Mouse (Mus musculus) heart, embryonic 15.5 days (tissue): ENCODE data around the gene Orc3. TPM values are rescaled to one million over a fixed set of nuclear protein-coding genes. Genes with fewer than 3 reads are reported as not detected.
"Not testable (repeated sequence)": the region's sequence is repeated elsewhere in the genome, so short reads cannot be mapped to it uniquely, and the experiment has no call there.

ENCODE experiments used
- ATAC-seq: fragments of 200-750 bp; cut with Nextera tagmentation; replicated peaks from 2 replicates; pipeline ENCODE4 v1.8.0; 2017; ENCODE audit warnings: low read depth, moderate TSS enrichment; ENCODE audit not compliant: insufficient number of reproducible peaks, insufficient read depth, low FRiP score
- H3K27ac ChIP-seq: fragments of 300-500 bp; sonication (generic); 2 replicates; pipeline ENCODE4 v1.5.1; 2015; ENCODE audit warnings: mild to moderate bottlenecking, inconsistent platforms
- H3K27me3 ChIP-seq: fragments of 300-500 bp; sonication (generic); 2 replicates; pipeline ENCODE4 v1.6.1; 2015; ENCODE audit warnings: inconsistent platforms
- H3K36me3 ChIP-seq: fragments of 300-500 bp; sonication (generic); 2 replicates; pipeline ENCODE4 v1.6.1; 2015; ENCODE audit warnings: mild to moderate bottlenecking, inconsistent platforms
- H3K4me1 ChIP-seq: fragments of 300-500 bp; sonication (generic); replicated peaks from 2 replicates; pipeline ENCODE4 v1.6.1; 2015; ENCODE audit warnings: inconsistent platforms
- H3K4me2 ChIP-seq: fragments of 300-500 bp; sonication (generic); 2 replicates; pipeline ENCODE4 v1.6.1; 2015; ENCODE audit warnings: inconsistent platforms, mild to moderate bottlenecking, moderate library complexity
- H3K4me3 ChIP-seq: fragments of 300-500 bp; sonication (generic); 2 replicates; pipeline ENCODE4 v1.5.1; 2015; ENCODE audit warnings: mild to moderate bottlenecking, inconsistent platforms
- H3K9ac ChIP-seq: fragments of 300-500 bp; sonication (generic); 2 replicates; pipeline ENCODE4 v1.6.1; 2015; ENCODE audit warnings: mild to moderate bottlenecking, inconsistent platforms
- H3K9me3 ChIP-seq: fragments of 300-500 bp; sonication (generic); replicated peaks from 2 replicates; pipeline ENCODE4 v1.6.1; 2016; ENCODE audit warnings: inconsistent platforms
- WGBS: fragments of 180-500 bp; shearing (Covaris S2); methylation state at CpG from one replicate; pipeline ENCODE4 v1.1.7; 2015; ENCODE audit warnings: mixed read lengths; 5-methylcytosine and 5-hydroxymethylcytosine counted together
- polyA plus RNA-seq: library from polyadenylated mRNA; unstranded; fragments of >200 nt; fragmentation: Nextera tagmentation; extraction: Ambion mirVana; gene quantifications from 2 replicates; pipeline ENCODE4 v1.2.1, GENCODE M21; 2015

Orc3 gene
- polyA plus RNA-seq, 1 experiment from 2014 or later: 58.0 TPM

DNA sequence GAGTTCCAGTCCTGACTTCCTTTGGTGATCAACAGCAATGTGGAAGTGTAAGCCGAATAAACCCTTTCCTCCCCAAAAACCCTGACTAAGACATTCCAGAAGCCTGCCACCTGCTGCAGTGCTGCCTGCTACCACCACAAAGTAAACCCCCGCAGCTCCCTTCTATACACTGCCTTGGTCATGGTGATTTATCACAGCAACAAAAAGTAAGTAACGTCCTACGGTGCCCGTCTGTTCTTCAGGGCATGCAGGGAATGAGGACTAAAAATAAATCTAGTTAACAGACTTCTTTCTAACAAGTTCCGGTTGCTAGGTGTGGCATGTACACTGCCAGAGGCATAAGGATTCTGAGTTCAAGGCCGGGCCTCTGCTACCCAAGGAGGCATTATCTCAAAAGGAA, 32.8 kb downstream of the Orc3 start:
- Histone ChIP-seq H3K36me3 (peaks cover 61% of the 10 kb centered on the region), H3K9me3 (no peaks in the 10 kb centered on the region), H3K27ac (peak overlapping the region; percentile 34; the same call in 1 of the 2 replicates), H3K9ac (no peak overlapping the region), H3K4me3 (no peak overlapping the region), H3K4me1 (peaks cover 15% of the 10 kb centered on the region), H3K27me3 (no peaks in the 10 kb centered on the region), H3K4me2 (no peak overlapping the region)
- 45% methylated on average over 7 of the region's 7 CpGs for WGBS
- no peak for ATAC-seq

- peaks cover 15% of the 10 kb centered on the region for H3K4me1 ChIP-seq
- 76% methylated on average over 1 of the region's 1 CpGs for WGBS
- ATAC-seq, H3K27me3 ChIP-seq, H3K9me3 ChIP-seq, H3K9ac ChIP-seq, H3K4me2 ChIP-seq, H3K4me3 ChIP-seq: not testable (repeated sequence)
- H3K27ac ChIP-seq: 0 out of 2 replicates have a peak overlapping the region, but pooled peaks have one; percentile 34
- H3K36me3 ChIP-seq: peaks cover 66% of the 10 kb centered on the region
These were observed 33.3 kb downstream of the Orc3 start for GRCm38 (mm10) chr4:34581489-34581888.

DNA sequence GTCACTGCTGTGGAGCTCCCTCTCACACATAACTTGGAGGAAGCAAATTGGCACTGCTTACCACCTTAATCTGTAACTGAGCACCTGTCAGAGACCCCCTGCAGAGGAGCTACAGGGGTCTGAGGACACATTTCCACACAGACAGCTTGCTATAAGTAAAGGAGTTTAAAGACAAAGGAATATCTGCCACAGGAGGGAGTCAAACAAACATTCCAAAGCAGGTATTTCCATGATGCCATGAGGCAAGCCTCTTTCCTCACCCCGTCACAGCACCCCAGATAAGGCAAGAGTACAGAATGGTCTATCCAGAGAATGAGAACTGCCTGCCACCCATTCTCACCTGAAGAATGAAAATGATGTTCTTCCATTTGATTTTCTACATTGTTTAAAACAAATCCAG, 35.5 kb downstream of the Orc3 start:
- ATAC-seq: no peak
- H3K27me3 ChIP-seq: no peaks in the 10 kb centered on the region
- no peak overlapping the region for H3K4me2 ChIP-seq
- 28% methylated on average over 1 of the region's 1 CpGs for WGBS
- H3K4me3 ChIP-seq: no peak overlapping the region
- peak overlapping the region; percentile 29; the same call in 1 of the 2 replicates for H3K27ac ChIP-seq
- peaks cover 12% of the 10 kb centered on the region for H3K4me1 ChIP-seq
- H3K36me3 ChIP-seq: peaks cover 85% of the 10 kb centered on the region
- no peak overlapping the region for H3K9ac ChIP-seq
- no peaks in the 10 kb centered on the region for H3K9me3 ChIP-seq

GRCm38 (mm10) chr4:34577028-34577427, 37.7 kb downstream of the Orc3 start:
- H3K4me2 ChIP-seq: no peak overlapping the region
- 91% methylated on average over 2 of the region's 2 CpGs for WGBS
- H3K9ac ChIP-seq: no peak overlapping the region
- H3K4me3 ChIP-seq: no peak overlapping the region
- H3K9me3 ChIP-seq: no peaks in the 10 kb centered on the region
- H3K36me3 ChIP-seq: peaks cover 75% of the 10 kb centered on the region
- ATAC-seq: no peak
- H3K27ac ChIP-seq: no peak overlapping the region
- H3K27me3 ChIP-seq: no peaks in the 10 kb centered on the region
- H3K4me1 ChIP-seq: peaks cover 2% of the 10 kb centered on the region; the same call in 1 of the 2 replicates

DNA sequence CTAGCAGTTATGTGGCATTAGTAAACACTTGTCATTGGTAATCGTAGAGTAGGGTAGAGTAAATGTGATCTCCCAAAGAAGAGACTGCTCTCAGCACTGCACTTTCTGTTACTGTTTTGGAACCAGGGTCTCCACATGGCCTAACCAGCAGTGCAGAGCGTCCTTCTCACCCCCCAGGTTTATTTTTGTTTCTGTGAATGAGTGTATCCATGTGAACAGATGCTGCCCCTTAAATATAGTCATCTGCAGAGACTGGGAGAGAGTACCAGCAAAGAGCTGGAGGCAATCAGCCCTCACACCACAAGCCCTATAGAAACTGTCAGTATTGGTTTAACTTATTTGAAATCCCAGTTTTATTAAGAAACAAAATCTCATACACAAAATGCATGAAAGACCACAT, 41.9 kb downstream of the Orc3 start:
- H3K4me2 ChIP-seq: no peak overlapping the region
- ATAC-seq: no peak
- H3K27ac ChIP-seq: no peak overlapping the region
- peaks cover 84% of the 10 kb centered on the region for H3K36me3 ChIP-seq
- 77% methylated on average over 2 of the region's 2 CpGs for WGBS
- H3K9ac ChIP-seq: no peak overlapping the region
- H3K27me3 ChIP-seq: no peaks in the 10 kb centered on the region
- no peak overlapping the region for H3K4me3 ChIP-seq
- no peaks in the 10 kb centered on the region for H3K9me3 ChIP-seq
- no peaks in the 10 kb centered on the region for H3K4me1 ChIP-seq

DNA sequence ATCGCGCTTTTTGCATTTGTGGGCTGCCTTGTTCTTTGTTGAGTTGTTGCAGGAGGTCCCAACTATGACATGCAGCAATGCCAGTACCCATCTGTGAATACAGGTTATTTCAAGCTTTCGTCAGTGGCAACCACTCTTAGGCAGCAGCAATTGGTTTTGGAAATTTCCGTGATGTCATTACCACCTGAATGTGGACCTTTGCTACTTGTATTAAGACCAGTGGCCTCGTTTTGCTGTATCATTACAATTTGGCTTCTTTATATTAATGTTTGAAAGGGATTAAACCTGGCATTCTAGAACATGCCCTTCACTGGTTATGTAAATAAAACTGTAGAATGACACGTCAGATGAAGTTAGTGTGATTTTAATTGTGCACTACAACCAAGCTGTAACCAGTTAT, 48.5 kb downstream of the Orc3 start:
- Histone ChIP-seq H3K4me3 (no peak overlapping the region), H3K9me3 (no peaks in the 10 kb centered on the region), H3K4me2 (no peak overlapping the region), H3K9ac (no peak overlapping the region), H3K36me3 (peaks cover 69% of the 10 kb centered on the region), H3K27me3 (no peaks in the 10 kb centered on the region), H3K4me1 (no peaks in the 10 kb centered on the region), H3K27ac (no peak overlapping the region)
- WGBS: 84% methylated on average over 6 of the region's 6 CpGs
- no peak for ATAC-seq

DNA sequence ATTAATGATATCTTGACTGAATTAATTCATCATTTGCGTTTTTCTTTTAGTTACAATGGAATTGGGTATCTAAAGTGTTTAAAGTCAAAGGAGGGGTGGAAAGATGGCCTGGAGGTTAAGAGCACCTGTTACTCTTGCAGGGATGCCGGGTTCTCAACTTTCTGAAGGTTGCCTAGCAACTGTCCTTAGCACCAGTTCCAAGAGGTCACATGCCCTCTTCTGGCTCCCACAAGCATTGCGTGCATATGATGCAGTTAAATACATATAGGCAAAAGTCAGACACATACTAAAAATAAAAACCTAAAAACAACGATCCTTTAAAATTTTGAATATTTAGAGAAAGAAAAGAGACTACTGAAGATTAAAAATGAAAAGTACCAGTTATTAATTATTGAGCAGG, 53.8 kb downstream of the Orc3 start:
- 62% methylated on average over 4 of the region's 4 CpGs for WGBS
- H3K36me3 ChIP-seq: peaks cover 22% of the 10 kb centered on the region
- no peak for ATAC-seq
- H3K4me3 ChIP-seq: no peak overlapping the region
- H3K4me2 ChIP-seq: no peak overlapping the region
- H3K4me1 ChIP-seq: peaks cover 16% of the 10 kb centered on the region
- no peaks in the 10 kb centered on the region for H3K27me3 ChIP-seq
- H3K9me3 ChIP-seq: no peaks in the 10 kb centered on the region
- no peak overlapping the region for H3K27ac ChIP-seq
- no peak overlapping the region for H3K9ac ChIP-seq

- Histone ChIP-seq H3K36me3 (no peaks in the 10 kb centered on the region), H3K4me1 (peaks cover 38% of the 10 kb centered on the region), H3K9ac (no peak overlapping the region), H3K4me2 (no peak overlapping the region), H3K27me3 (no peaks in the 10 kb centered on the region), H3K4me3 (no peak overlapping the region), H3K9me3 (no peaks in the 10 kb centered on the region), H3K27ac (no peak overlapping the region)
- no peak for ATAC-seq
These were observed 58.6 kb downstream of the Orc3 start for GRCm38 (mm10) chr4:34556183-34556582.

DNA sequence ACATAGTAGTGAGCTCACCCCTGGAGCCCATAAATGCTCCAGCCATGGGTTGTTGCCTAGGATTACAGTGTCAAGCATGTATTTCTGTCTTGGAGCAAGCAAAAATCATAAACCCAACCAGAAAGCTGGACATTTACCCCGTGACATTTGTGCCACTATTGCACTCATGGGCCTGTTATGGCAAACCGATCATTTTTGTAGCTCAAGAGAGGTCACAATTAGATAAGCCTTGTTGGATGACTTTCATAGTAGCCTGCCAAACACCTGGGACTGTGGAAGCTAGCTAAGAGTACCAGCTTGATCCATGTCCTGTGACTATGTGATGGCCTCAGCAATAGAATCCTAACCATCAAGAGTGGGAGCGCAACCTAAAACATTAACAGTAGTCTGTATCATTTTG, 59.1 kb downstream of the Orc3 start:
- no peak for ATAC-seq
- WGBS: 82% methylated on average over 3 of the region's 3 CpGs
- Histone ChIP-seq H3K27ac (0 out of 2 replicates have a peak overlapping the region, but pooled peaks have one; percentile 7), H3K9me3 (no peaks in the 10 kb centered on the region), H3K27me3 (no peaks in the 10 kb centered on the region), H3K36me3 (no peaks in the 10 kb centered on the region), H3K9ac (no peak overlapping the region), H3K4me3 (no peak overlapping the region), H3K4me2 (no peak overlapping the region), H3K4me1 (peaks cover 38% of the 10 kb centered on the region)

DNA sequence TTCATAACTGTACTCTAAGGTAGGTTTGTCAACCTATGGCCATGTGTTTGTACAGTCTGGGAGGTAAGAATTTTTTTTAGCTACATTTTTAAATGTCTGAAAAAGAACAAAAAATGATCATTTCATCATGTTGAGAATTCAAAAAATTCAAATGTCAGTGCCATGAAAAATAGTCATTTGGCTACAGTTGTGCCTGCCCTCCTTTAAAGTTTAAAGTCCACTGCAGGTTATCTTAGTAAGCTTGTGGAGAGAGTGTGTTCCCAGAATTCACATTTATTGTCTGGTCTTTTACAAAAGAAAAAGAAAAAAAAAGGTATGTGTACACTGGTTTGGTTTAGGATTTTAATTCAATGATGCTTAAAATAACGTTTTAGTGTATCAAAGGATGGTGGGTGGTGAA, 60.1 kb downstream of the Orc3 start:
- no peak overlapping the region for H3K4me2 ChIP-seq
- H3K9me3 ChIP-seq: no peaks in the 10 kb centered on the region
- 47% methylated on average over 1 of the region's 1 CpGs for WGBS
- no peak overlapping the region for H3K4me3 ChIP-seq
- H3K4me1 ChIP-seq: peaks cover 40% of the 10 kb centered on the region
- H3K27ac ChIP-seq: no peak overlapping the region
- ATAC-seq: no peak
- H3K27me3 ChIP-seq: no peaks in the 10 kb centered on the region
- H3K36me3 ChIP-seq: no peaks in the 10 kb centered on the region
- H3K9ac ChIP-seq: no peak overlapping the region

- peak overlapping the region; percentile 95 for H3K27ac ChIP-seq
- H3K4me1 ChIP-seq: peaks cover 33% of the 10 kb centered on the region
- WGBS: 7% methylated on average over 3 of the region's 3 CpGs
- H3K4me2 ChIP-seq: peak overlapping the region; percentile 65
- H3K4me3 ChIP-seq: peak overlapping the region; percentile 90
- ATAC-seq: no peak
- H3K36me3 ChIP-seq: no peaks in the 10 kb centered on the region
- H3K9me3 ChIP-seq: no peaks in the 10 kb centered on the region
- H3K9ac ChIP-seq: peak overlapping the region; percentile 95
- H3K27me3 ChIP-seq: no peaks in the 10 kb centered on the region
These were observed 62.8 kb downstream of the Orc3 start for GRCm38 (mm10) chr4:34551966-34552365.

DNA sequence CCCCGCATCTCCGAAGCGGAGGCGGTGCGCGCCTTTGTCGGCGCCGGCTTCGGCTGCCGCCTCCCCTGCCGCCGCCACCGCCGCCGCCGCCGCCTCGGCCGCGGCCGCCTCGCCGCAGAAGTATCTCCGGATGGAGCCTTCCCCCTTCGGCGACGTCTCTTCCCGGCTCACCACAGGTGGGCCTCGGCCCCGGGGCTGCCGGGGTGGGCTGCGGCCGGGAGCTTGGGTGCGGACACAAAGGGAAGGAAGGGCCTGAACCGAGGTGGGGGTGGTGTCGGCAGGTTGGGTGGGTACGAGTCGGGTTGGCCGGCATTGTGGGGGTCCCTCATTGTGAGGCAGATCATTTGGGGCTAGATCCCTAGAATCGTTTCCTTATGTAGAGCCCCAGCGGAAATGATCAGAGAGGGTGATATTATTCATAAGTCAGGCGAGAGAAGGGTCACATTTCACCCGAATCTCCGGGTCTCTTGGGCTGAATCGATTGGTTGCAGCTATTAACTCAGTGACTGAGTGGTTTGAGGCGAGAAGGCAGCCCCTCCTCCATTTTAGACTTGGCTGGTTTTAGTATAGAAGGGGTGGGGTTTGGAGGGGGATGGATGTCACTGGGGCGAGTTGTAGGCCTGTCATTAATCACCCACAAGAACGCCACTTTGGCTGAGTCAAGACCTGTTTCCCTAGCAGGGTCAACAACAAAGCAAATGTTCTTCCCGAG, 63.5 kb downstream of the Orc3 start:
- Histone ChIP-seq H3K27me3 (no peaks in the 10 kb centered on the region), H3K27ac (peak overlapping the region; percentile 95), H3K36me3 (no peaks in the 10 kb centered on the region), H3K4me3 (peak overlapping the region; percentile 90), H3K9me3 (no peaks in the 10 kb centered on the region), H3K4me2 (peak overlapping the region; percentile 65), H3K9ac (peak overlapping the region; percentile 95), H3K4me1 (peaks cover 27% of the 10 kb centered on the region)
- ATAC-seq: peak; percentile 68
- under 1% methylated on average over 47 of the region's 50 CpGs for WGBS
